Mouse (Mus musculus) heart, embryonic 10.5 days (tissue): ENCODE data around the gene Eml3. TPM values are rescaled to one million over a fixed set of nuclear protein-coding genes. Genes with fewer than 3 reads are reported as not detected.

ENCODE experiments used
- DNase-seq: peaks from one replicate; pipeline ENCODE4 v3.0.0-alpha.2; 2017; ENCODE audit warnings: low spot score
- H3K27ac ChIP-seq: fragments of 300-500 bp; sonication (generic); 2 replicates; pipeline ENCODE4 v1.5.1; 2016; ENCODE audit warnings: mild to moderate bottlenecking
- H3K27me3 ChIP-seq: fragments of 300-500 bp; sonication (generic); 2 replicates; pipeline ENCODE4 v1.6.1; 2016; ENCODE audit warnings: mild to moderate bottlenecking; ENCODE audit not compliant: poor library complexity, insufficient read depth, severe bottlenecking
- H3K36me3 ChIP-seq: fragments of 300-500 bp; sonication (generic); 2 replicates; pipeline ENCODE4 v1.6.1; 2016; ENCODE audit warnings: mild to moderate bottlenecking, moderate library complexity
- H3K4me1 ChIP-seq: fragments of 300-500 bp; sonication (generic); 2 replicates; pipeline ENCODE4 v1.6.1; 2016; ENCODE audit warnings: mild to moderate bottlenecking
- H3K4me3 ChIP-seq: fragments of 300-500 bp; sonication (generic); 2 replicates; pipeline ENCODE4 v1.5.1; 2016; ENCODE audit warnings: mild to moderate bottlenecking, moderate library complexity
- H3K9me3 ChIP-seq: fragments of 300-500 bp; sonication (generic); 2 replicates; pipeline ENCODE4 v1.6.1; 2016; ENCODE audit warnings: mild to moderate bottlenecking, moderate library complexity
- WGBS: fragments of 180-500 bp; shearing (Covaris S2); methylation state at CpG from one replicate; pipeline ENCODE4 v1.1.7; 2016; 5-methylcytosine and 5-hydroxymethylcytosine counted together
- polyA plus RNA-seq: library from polyadenylated mRNA; unstranded; fragments of >200 nt; fragmentation: Nextera tagmentation; extraction: Ambion mirVana; gene quantifications from 2 replicates; pipeline ENCODE4 v1.2.1, GENCODE M21; 2016

The Eml3 gene
- polyA plus RNA-seq, 1 experiment from 2014 or later = 24.4 TPM

DNA sequence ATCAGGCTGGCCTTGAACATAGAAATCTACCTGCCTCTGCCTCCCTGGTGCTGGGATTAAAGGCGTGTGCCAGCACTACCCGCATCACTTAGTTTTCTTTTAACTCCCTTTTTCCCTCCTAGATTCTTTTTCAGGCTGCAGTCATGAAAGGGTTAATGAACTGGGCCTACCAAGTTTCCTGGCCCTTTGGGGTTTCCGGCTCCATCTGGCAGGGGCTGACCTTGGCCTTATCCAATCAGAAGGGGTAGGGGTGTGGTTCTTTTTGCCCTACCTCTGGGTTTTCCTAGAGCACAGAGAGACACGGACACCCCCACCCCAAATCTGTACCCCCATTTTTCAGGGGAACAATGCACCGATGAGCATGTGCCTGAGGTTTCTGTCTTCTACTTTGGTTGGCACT is 15.4 kb downstream of the Eml3 start:
- H3K4me3 ChIP-seq = peak overlapping the region; percentile 19; the same call in 1 of the 2 replicates
- 46% methylated on average over 5 of the region's 5 CpGs for WGBS
- H3K9me3 ChIP-seq = no peaks in the 10 kb centered on the region
- H3K27ac ChIP-seq = no peak overlapping the region
- no peaks in the 10 kb centered on the region for H3K27me3 ChIP-seq
- H3K4me1 ChIP-seq = peaks cover 26% of the 10 kb centered on the region
- no peak for DNase-seq
- H3K36me3 ChIP-seq = peaks cover 59% of the 10 kb centered on the region

DNA sequence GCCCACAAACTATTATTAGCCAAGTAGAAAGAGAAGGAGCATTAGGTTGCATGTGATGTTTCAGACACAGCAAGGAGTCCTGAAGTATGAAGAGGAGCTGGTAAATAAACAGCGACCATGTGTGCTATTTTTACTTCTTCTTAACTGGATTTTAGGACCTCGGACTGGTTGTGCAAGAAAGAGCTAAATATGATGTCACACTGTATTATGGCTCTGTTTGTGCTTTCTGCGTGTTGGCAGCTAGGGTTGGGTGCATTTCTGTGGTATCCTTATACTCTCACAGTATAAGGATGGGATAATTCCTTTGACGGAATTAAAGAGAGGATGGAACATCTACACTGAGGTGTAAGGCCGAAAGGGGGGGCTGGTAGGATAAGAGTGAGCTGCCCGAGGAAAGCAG is 15.9 kb downstream of the Eml3 start:
- WGBS = 86% methylated on average over 6 of the region's 6 CpGs
- Histone ChIP-seq H3K36me3 (peaks cover 63% of the 10 kb centered on the region), H3K27me3 (no peaks in the 10 kb centered on the region), H3K4me1 (peaks cover 26% of the 10 kb centered on the region), H3K27ac (no peak overlapping the region), H3K9me3 (no peaks in the 10 kb centered on the region), H3K4me3 (peak overlapping the region; percentile 19; the same call in 1 of the 2 replicates)
- DNase-seq = no peak

DNA sequence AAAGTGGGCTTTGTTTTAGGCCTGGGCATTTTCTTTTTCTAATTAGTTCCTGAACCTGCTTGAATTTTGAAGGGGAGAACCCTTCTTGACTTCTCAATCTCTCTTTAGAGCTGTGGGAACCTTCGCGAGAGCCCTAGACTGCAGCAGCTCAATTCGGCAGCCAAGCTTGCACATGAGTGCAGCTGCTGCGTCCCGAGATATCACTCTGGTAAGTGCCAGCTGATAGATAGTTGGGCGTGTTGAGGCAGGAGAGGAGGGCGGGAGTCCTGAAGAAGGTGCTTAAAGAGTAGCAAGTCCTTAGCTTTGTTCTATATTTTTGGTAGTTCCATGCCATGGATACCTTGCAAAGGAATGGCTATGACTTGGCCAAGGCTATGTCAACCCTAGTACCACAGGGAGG is 17.6 kb downstream of the Eml3 start:
- 86% methylated on average over 7 of the region's 7 CpGs for WGBS
- Histone ChIP-seq H3K4me1 (peaks cover 14% of the 10 kb centered on the region), H3K4me3 (no peak overlapping the region), H3K36me3 (peaks cover 80% of the 10 kb centered on the region), H3K27me3 (no peaks in the 10 kb centered on the region), H3K9me3 (no peaks in the 10 kb centered on the region), H3K27ac (no peak overlapping the region)
- DNase-seq = no peak

DNA sequence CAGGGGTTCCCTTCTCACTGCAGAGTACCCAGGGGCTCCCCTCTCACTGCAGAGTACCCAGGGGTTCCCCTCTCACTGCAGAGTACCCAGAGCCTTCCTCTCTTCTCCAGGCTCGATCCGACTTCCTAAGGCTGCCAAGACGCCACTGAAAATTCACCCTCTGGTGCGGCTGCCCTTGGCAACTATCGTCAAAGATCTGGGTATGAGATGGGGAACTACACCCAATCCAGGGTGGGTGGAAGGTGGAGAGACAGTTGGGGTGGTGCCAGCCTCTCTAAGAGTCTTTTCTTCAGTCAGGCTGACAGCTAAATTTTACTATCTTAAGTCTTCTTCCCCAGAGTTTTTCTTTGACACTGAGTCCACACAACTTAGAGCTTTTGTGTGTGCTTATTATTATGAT is 20.8 kb downstream of the Eml3 start:
- Histone ChIP-seq H3K27me3 (no peaks in the 10 kb centered on the region), H3K4me1 (peaks cover 6% of the 10 kb centered on the region; the same call in 1 of the 2 replicates), H3K4me3 (no peak overlapping the region), H3K36me3 (peaks cover 73% of the 10 kb centered on the region), H3K9me3 (no peaks in the 10 kb centered on the region), H3K27ac (no peak overlapping the region)
- no peak for DNase-seq
- 93% methylated on average over 5 of the region's 5 CpGs for WGBS

DNA sequence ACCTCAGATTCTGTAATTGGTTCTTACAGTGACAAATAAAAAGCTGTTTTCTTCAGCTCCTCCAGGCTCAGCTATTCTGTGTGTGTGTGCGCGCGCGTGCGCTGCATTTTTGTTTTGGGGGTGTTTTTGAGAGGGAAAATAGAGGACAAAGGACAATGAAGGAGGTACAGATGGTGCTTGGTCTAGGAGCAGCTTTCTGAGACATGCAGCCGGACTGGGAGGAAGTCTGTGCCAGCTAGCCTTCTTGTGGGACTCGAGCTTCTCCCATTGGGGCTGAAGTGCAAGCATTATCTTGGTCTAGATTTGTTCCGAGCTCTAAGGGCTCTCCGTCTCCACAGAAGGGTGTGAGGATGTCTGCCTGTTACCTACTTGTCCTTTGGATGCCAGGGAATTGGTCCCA is 22.9 kb downstream of the Eml3 start:
- Histone ChIP-seq H3K4me3 (no peak overlapping the region), H3K27me3 (no peaks in the 10 kb centered on the region), H3K9me3 (no peaks in the 10 kb centered on the region), H3K27ac (no peak overlapping the region), H3K36me3 (peaks cover 73% of the 10 kb centered on the region), H3K4me1 (peaks cover 6% of the 10 kb centered on the region; the same call in 1 of the 2 replicates)
- 86% methylated on average over 9 of the region's 9 CpGs for WGBS
- DNase-seq = no peak

DNA sequence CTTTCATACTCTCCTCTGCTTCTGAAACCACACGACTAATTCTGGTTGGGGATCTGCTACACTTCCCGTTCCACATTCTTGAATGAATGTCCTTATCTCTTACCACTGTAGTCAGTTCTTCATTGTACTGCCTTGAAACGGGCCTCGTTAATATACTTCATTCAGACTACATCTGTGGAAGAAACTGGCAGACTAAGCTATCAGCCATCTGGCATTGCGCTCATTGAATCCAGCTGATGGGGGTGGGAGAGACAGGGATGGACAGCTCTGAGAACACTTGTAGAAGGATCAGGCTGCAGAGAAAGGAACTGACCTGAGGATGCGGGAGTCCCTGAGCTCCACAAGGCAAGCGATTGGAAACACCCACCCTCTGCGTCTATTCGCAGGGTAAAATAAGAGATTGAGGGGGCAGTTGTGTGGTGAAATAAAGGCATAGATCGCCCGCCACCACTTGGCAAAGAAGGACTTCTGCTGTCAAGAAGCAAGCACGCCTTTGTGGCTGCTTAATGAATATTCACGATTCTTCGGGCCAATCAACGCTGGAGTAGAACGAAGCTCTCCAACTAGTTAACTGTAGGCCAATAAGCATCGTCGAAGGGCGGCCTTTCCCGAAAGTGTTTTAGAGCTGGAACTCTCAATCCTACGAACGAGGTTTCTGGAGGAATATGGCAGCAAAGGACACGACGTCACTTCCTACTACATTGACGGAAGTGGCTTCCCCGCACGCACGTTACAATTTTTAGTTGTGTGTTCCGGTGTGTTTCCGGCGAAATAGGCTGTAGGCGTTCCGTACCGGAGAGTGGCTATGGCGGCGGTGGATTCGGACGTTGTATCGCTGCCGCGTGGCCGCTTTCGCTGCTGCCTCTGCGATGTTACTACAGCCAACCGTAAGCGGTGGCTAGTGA is 24.0 kb downstream of the Eml3 start, which contains the start of gene Tut1:
Tut1 (plus strand) TSS at position 713 of the 905 bp plus-strand sequence.
- Histone ChIP-seq H3K4me1 (peaks cover 6% of the 10 kb centered on the region; the same call in 1 of the 2 replicates), H3K9me3 (no peaks in the 10 kb centered on the region), H3K27me3 (no peaks in the 10 kb centered on the region), H3K27ac (peak within 1 kb of the TSS; percentile 90), H3K4me3 (peak within 1 kb of the TSS; percentile 87), H3K36me3 (peaks cover 71% of the 10 kb centered on the region)
- DNase-seq = peak; percentile 97
- 3% methylated on average over 46 of the region's 46 CpGs for WGBS

DNA sequence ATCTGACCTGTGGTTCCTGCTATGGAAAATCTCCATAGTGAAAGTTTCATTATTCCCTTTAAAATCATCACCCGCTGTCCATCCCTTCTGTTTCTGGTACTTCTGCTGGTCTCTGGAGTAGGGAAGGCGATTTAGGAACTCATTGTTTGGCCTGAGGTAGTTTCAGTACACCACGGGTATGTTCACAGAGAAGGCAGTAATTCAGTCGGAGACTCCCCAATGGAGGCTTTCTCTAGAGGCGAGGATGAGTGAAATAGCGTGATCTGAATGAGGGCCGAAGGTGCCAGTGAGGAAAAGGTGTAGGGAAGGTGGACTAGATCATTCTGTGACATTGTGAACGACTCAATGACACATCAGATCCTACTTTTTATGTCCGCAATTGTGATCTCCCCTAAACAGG is 24.8 kb downstream of the Eml3 start:
- DNase-seq = no peak
- H3K4me1 ChIP-seq = peaks cover 6% of the 10 kb centered on the region; the same call in 1 of the 2 replicates
- peak overlapping the region; percentile 90 for H3K27ac ChIP-seq
- H3K36me3 ChIP-seq = peaks cover 69% of the 10 kb centered on the region
- H3K4me3 ChIP-seq = peak overlapping the region; percentile 87
- no peaks in the 10 kb centered on the region for H3K27me3 ChIP-seq
- WGBS = 10% methylated on average over 9 of the region's 9 CpGs
- no peaks in the 10 kb centered on the region for H3K9me3 ChIP-seq

DNA sequence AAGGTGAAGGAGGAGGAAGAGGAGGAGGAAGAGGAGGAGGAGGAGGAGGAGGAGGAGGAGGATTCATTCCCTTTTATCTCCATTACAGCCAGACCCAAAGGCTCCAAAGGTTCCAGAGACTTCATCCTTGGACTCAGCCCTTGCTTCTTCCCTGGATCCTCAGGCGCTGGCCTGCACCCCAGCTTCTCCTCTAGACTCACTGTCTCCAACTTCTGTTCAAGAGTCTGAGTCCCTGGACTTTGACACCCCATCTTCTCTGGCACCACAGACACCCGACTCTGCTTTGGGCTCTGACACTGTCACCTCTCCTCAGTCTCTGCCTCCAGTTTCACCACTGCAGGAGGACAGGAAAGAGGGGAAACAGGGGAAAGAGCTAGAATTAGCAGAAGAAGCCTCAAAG is 32.9 kb downstream of the Eml3 start:
- Histone ChIP-seq H3K4me3 (no peak overlapping the region), H3K27me3 (no peaks in the 10 kb centered on the region), H3K36me3 (peaks cover 83% of the 10 kb centered on the region), H3K9me3 (no peaks in the 10 kb centered on the region), H3K4me1 (peaks cover 13% of the 10 kb centered on the region), H3K27ac (no peak overlapping the region)
- WGBS = 85% methylated on average over 2 of the region's 2 CpGs
- DNase-seq = no peak

DNA sequence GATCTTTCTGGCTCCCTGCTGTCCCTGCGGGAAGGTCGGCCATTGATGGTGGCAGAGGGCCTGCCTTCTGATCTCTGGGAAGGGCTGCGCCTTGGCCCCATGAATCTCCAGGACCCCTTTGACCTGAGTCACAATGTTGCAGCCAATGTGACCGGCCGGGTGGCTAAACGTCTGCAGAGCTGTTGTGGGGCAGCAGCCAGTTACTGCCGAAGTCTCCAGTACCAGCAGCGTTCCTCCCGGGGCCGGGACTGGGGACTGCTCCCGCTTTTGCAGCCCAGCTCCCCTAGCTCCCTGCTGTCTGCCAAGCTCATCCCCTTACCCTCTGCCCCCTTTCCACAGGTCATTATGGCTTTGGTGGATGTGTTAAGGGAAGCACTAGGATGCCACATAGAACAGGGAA is 35.7 kb downstream of the Eml3 start:
- DNase-seq = no peak
- Histone ChIP-seq H3K36me3 (peaks cover 76% of the 10 kb centered on the region), H3K9me3 (no peaks in the 10 kb centered on the region), H3K4me1 (peaks cover 19% of the 10 kb centered on the region), H3K27ac (no peak overlapping the region), H3K4me3 (no peak overlapping the region; the same call in 1 of the 2 replicates), H3K27me3 (no peaks in the 10 kb centered on the region)
- WGBS = 84% methylated on average over 11 of the region's 11 CpGs

DNA sequence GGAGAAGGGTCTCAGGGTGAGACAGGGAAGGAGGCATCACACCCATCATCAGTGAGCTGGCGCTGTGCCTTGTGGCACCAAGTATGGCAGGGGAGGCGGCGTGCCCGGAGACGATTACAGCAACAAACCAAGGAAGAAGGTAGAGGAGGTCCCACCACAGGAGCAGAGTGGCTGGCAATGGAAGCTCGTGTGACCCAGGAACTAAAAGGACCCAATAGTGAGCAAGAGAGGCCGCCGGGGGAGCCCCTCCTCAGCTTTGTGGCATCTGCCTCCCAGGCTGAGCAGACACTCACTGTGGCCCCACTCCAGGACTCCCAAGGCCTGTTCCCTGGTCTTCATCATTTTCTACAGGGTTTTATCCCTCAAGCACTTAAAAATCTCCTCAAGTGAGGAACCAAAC is 36.4 kb downstream of the Eml3 start:
- no peak for DNase-seq
- H3K4me3 ChIP-seq = peak overlapping the region; percentile 89
- no peaks in the 10 kb centered on the region for H3K9me3 ChIP-seq
- H3K4me1 ChIP-seq = peaks cover 19% of the 10 kb centered on the region
- peaks cover 76% of the 10 kb centered on the region for H3K36me3 ChIP-seq
- WGBS = 71% methylated on average over 8 of the region's 8 CpGs
- peak overlapping the region; percentile 92 for H3K27ac ChIP-seq
- no peaks in the 10 kb centered on the region for H3K27me3 ChIP-seq

DNA sequence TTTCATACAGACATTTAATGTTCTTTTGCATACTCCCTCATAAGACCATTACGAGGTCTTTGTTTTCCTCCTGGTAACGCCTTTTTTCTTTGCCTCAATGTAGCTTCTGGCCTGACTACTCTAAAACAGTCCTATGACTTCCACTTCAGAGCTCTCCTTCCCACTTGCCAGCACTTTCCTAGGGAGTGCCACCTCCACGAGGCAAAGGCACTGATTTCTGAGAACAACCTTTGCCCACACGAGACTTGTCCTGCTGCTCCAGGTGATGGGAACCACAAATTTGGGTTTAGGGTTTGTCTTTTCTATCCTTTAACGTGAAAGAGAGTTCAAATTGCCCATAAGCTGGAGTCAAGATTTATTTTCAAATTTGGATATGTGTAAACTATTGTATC is 36.8 kb downstream of the Eml3 start:
- H3K36me3 ChIP-seq = peaks cover 76% of the 10 kb centered on the region
- peak overlapping the region; percentile 92 for H3K27ac ChIP-seq
- H3K4me3 ChIP-seq = peak overlapping the region; percentile 89
- H3K9me3 ChIP-seq = no peaks in the 10 kb centered on the region
- H3K4me1 ChIP-seq = peaks cover 19% of the 10 kb centered on the region
- H3K27me3 ChIP-seq = no peaks in the 10 kb centered on the region
- no peak for DNase-seq
- WGBS = 40% methylated on average over 5 of the region's 5 CpGs

DNA sequence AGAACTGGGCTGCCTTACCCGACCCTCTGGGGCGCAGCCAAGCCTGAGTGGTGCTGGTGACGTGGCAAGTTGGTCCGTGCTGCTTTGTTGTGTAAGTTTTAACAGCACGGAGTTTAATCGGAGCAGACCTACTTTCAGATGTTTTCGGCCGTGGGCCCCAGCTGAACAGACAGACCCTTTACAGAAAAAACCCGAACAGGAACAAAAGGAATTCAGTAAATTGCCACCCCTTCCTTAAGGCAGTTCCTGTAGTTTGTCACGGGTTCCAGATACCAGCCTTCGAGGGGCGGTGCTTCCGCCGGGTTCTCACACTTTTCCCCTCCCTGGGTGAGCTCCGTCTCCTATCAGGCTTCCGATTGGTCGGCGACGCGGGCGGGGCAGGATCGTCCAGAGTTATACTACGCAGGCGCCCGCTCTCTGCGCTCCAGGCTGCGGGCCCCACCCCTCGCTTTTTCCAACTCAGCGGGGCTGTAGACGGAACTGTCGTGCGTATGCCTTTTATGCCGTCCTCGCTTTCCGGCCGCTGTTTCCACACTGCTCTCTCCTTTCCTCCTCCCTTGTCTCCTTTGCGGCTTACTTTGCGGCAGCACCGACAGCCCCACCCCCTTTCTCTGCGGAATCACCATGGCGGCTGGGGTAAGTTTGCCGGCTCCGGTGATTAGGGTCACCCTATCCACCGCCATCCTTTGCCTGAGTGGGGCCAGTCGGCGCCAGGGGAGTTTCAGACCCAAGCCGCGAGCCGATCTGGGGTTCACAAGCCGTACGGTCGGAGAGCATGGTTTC is 37.4 kb downstream of the Eml3 start, which contains the start of gene Eef1g:
Eef1g (plus strand) TSS at position 452 of the 783 bp plus-strand sequence.
- WGBS = under 1% methylated on average over 52 of the region's 52 CpGs
- no peaks in the 10 kb centered on the region for H3K27me3 ChIP-seq
- H3K27ac ChIP-seq = peak within 1 kb of the TSS; percentile 92
- peaks cover 76% of the 10 kb centered on the region for H3K36me3 ChIP-seq
- peak within 1 kb of the TSS; percentile 89 for H3K4me3 ChIP-seq
- no peaks in the 10 kb centered on the region for H3K9me3 ChIP-seq
- DNase-seq = peak; percentile 100
- peaks cover 19% of the 10 kb centered on the region for H3K4me1 ChIP-seq

DNA sequence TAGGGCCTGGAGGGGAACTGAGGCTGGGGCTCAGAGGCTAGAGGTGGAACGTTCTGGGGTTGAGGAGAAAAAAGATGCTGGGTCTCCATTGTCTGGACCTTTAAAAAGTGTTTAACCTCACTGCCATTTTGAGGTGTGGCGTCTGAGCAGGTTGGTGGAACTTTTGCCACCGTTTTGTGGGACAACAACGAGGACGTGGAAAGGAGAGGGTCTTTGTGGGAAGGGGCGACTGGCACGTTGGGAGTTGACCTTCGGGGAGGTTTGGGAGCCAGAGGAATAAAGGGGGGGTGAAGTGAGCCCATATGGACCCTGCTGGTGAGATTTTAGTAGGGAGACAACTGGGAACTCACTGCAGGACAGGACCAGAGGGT is 38.0 kb downstream of the Eml3 start:
- WGBS = 2% methylated on average over 8 of the region's 8 CpGs
- Histone ChIP-seq H3K27ac (peak overlapping the region; percentile 92), H3K27me3 (no peaks in the 10 kb centered on the region), H3K4me1 (peaks cover 19% of the 10 kb centered on the region), H3K4me3 (peak overlapping the region; percentile 89), H3K36me3 (peaks cover 76% of the 10 kb centered on the region), H3K9me3 (no peaks in the 10 kb centered on the region)
- no peak for DNase-seq
